Mouse (Mus musculus) embryonic facial prominence, embryonic 14.5 days (tissue): ENCODE measurements at regions not wholly inside any gene's neighbourhood (a gene's known extent, or its start where the extent isn't known, plus 50 kb on each side); places are given as distances from the start of the nearest gene placed in this dataset.
A peak's percentile ranks its signal among the peaks of the same experiment; 100 is the strongest.

Source experiments
- ATAC-seq: fragments of 200-750 bp; cut with Nextera tagmentation; 2 replicates; pipeline ENCODE4 v1.8.0; 2017; ENCODE audit warnings: low read depth, moderate number of reproducible peaks, moderate TSS enrichment
- DNase-seq: peaks from one replicate; pipeline ENCODE4 v3.0.0-alpha.2; 2015; ENCODE audit warnings: low spot score
- H3K27ac ChIP-seq: fragments of 300-500 bp; sonication (generic); replicated peaks from 2 replicates; pipeline ENCODE4 v1.5.1; 2014; ENCODE audit warnings: low read depth, mild to moderate bottlenecking, low read length, moderate library complexity
- H3K27me3 ChIP-seq: fragments of 300-500 bp; sonication (generic); replicated peaks from 2 replicates; pipeline ENCODE4 v1.6.1; 2014; ENCODE audit warnings: low read length; ENCODE audit not compliant: control insufficient read depth, insufficient read depth
- H3K36me3 ChIP-seq: fragments of 300-500 bp; sonication (generic); 2 replicates; pipeline ENCODE4 v1.6.1; 2014; ENCODE audit warnings: low read length, mixed read lengths; ENCODE audit not compliant: control insufficient read depth, insufficient read depth
- H3K4me1 ChIP-seq: fragments of 300-500 bp; sonication (generic); 2 replicates; pipeline ENCODE4 v1.6.1; 2014; ENCODE audit warnings: antibody characterized with exemption, low read length; ENCODE audit not compliant: control insufficient read depth, insufficient read depth
- H3K4me2 ChIP-seq: fragments of 300-500 bp; sonication (generic); 2 replicates; pipeline ENCODE4 v1.6.1; 2014; ENCODE audit warnings: low read depth, mild to moderate bottlenecking, low read length, moderate library complexity, mixed read lengths
- H3K4me3 ChIP-seq: fragments of 300-500 bp; sonication (generic); 2 replicates; pipeline ENCODE4 v1.5.1; 2014; ENCODE audit warnings: low read depth, mild to moderate bottlenecking, low read length
- H3K9ac ChIP-seq: fragments of 300-500 bp; sonication (generic); 2 replicates; pipeline ENCODE4 v1.6.1; 2014; ENCODE audit warnings: low read depth, mild to moderate bottlenecking, low read length, moderate library complexity, mixed read lengths
- H3K9me3 ChIP-seq: fragments of 300-500 bp; sonication (generic); 2 replicates; pipeline ENCODE4 v1.6.1; 2016; ENCODE audit warnings: low read length; ENCODE audit not compliant: control insufficient read depth
- WGBS: fragments of 180-500 bp; shearing (Covaris S2); extraction: QIAGEN DNeasy Blood & Tissue Kit; methylation state at CpG from one replicate; pipeline ENCODE4 v1.1.7; 2014; 5-methylcytosine and 5-hydroxymethylcytosine counted together

- 76% methylated on average over 8 of the region's 8 CpGs for WGBS
- no peak for DNase-seq
Measured at GRCm38 (mm10) chr3:155487877-155488537, 394.8 kb downstream of the Lrriq3 start.

GRCm38 (mm10) chr3:155490670-155491069 is 397.4 kb downstream of the Lrriq3 start:
- Histone ChIP-seq H3K27ac (no peak overlapping the region), H3K4me1 (no peaks in the 10 kb centered on the region), H3K27me3 (no peaks in the 10 kb centered on the region), H3K9me3 (no peaks in the 10 kb centered on the region), H3K4me2 (no peak overlapping the region), H3K9ac (no peak overlapping the region), H3K36me3 (no peaks in the 10 kb centered on the region), H3K4me3 (no peak overlapping the region)
- no peak for DNase-seq
- ATAC-seq: no peak
- 56% methylated on average over 1 of the region's 1 CpGs for WGBS

More at GRCm38 (mm10) chr3:155487877-155488537, 394.8 kb downstream of the Lrriq3 start:
- H3K36me3 ChIP-seq: no peaks in the 10 kb centered on the region
- H3K27me3 ChIP-seq: no peaks in the 10 kb centered on the region
- H3K27ac ChIP-seq: no peak overlapping the region
- no peak overlapping the region for H3K9ac ChIP-seq
- no peak for ATAC-seq
- H3K4me2 ChIP-seq: no peak overlapping the region
- H3K9me3 ChIP-seq: no peaks in the 10 kb centered on the region
- H3K4me3 ChIP-seq: no peak overlapping the region
- H3K4me1 ChIP-seq: no peaks in the 10 kb centered on the region

GRCm38 (mm10) chr3:155510161-155510857 is 417.1 kb downstream of the Lrriq3 start:
- H3K27me3 ChIP-seq: no peaks in the 10 kb centered on the region
- 87% methylated on average over 1 of the region's 1 CpGs for WGBS

GRCm38 (mm10) chr3:155513885-155514284 is 420.7 kb downstream of the Lrriq3 start:
- Histone ChIP-seq H3K36me3 (no peaks in the 10 kb centered on the region), H3K4me1 (no peaks in the 10 kb centered on the region), H3K9ac (no peak overlapping the region), H3K4me2 (no peak overlapping the region), H3K27me3 (no peaks in the 10 kb centered on the region), H3K4me3 (no peak overlapping the region), H3K27ac (no peak overlapping the region), H3K9me3 (no peaks in the 10 kb centered on the region)
- WGBS: 68% methylated on average over 2 of the region's 2 CpGs
- no peak for DNase-seq
- no peak for ATAC-seq

More at GRCm38 (mm10) chr3:155510161-155510857, 417.1 kb downstream of the Lrriq3 start:
- DNase-seq (no peak), ATAC-seq (no peak)
- H3K4me2 ChIP-seq: no peak overlapping the region
- H3K4me1 ChIP-seq: no peaks in the 10 kb centered on the region
- H3K27ac ChIP-seq: no peak overlapping the region
- H3K9me3 ChIP-seq: no peaks in the 10 kb centered on the region
- no peaks in the 10 kb centered on the region for H3K36me3 ChIP-seq
- H3K4me3 ChIP-seq: no peak overlapping the region
- no peak overlapping the region for H3K9ac ChIP-seq

- 74% methylated on average over 3 of the region's 3 CpGs for WGBS
- Histone ChIP-seq H3K9ac (no peak overlapping the region), H3K27me3 (no peaks in the 10 kb centered on the region), H3K36me3 (no peaks in the 10 kb centered on the region), H3K9me3 (no peaks in the 10 kb centered on the region), H3K27ac (no peak overlapping the region), H3K4me2 (no peak overlapping the region), H3K4me3 (no peak overlapping the region), H3K4me1 (no peaks in the 10 kb centered on the region)
- no peak for DNase-seq
- no peak for ATAC-seq
Measured at GRCm38 (mm10) chr3:155529312-155529711, 436.1 kb downstream of the Lrriq3 start.

GRCm38 (mm10) chr3:155530811-155531210 is 437.6 kb downstream of the Lrriq3 start:
- Histone ChIP-seq H3K27ac (no peak overlapping the region), H3K4me1 (no peaks in the 10 kb centered on the region), H3K9me3 (no peaks in the 10 kb centered on the region), H3K36me3 (no peaks in the 10 kb centered on the region), H3K4me2 (no peak overlapping the region), H3K9ac (no peak overlapping the region), H3K27me3 (no peaks in the 10 kb centered on the region), H3K4me3 (no peak overlapping the region)
- DNase-seq (no peak), ATAC-seq (no peak)

- Histone ChIP-seq H3K36me3 (no peaks in the 10 kb centered on the region), H3K27ac (no peak overlapping the region), H3K27me3 (no peaks in the 10 kb centered on the region), H3K9me3 (no peaks in the 10 kb centered on the region), H3K9ac (no peak overlapping the region), H3K4me1 (no peaks in the 10 kb centered on the region), H3K4me2 (no peak overlapping the region), H3K4me3 (no peak overlapping the region)
- DNase-seq (no peak), ATAC-seq (no peak)
- 64% methylated on average over 4 of the region's 4 CpGs for WGBS
Measured at GRCm38 (mm10) chr3:155532075-155532474, 438.8 kb downstream of the Lrriq3 start.

- ATAC-seq: no peak
Measured at GRCm38 (mm10) chr3:155548204-155548603, 455.0 kb downstream of the Lrriq3 start.

GRCm38 (mm10) chr3:155577111-155577510 is 483.9 kb downstream of the Lrriq3 start:
- Histone ChIP-seq H3K9ac (no peak overlapping the region), H3K4me2 (no peak overlapping the region), H3K36me3 (no peaks in the 10 kb centered on the region), H3K27ac (no peak overlapping the region), H3K9me3 (no peaks in the 10 kb centered on the region), H3K4me3 (no peak overlapping the region), H3K4me1 (no peaks in the 10 kb centered on the region), H3K27me3 (no peaks in the 10 kb centered on the region)
- DNase-seq: peak; percentile 21
- 21% methylated on average over 2 of the region's 2 CpGs for WGBS
- ATAC-seq: peak; percentile 57; the same call in 1 of the 2 replicates

More at GRCm38 (mm10) chr3:155548204-155548603, 455.0 kb downstream of the Lrriq3 start:
- H3K4me3 ChIP-seq: no peak overlapping the region
- DNase-seq: no peak
- H3K9ac ChIP-seq: no peak overlapping the region
- no peak overlapping the region for H3K27ac ChIP-seq
- H3K36me3 ChIP-seq: no peaks in the 10 kb centered on the region
- H3K4me2 ChIP-seq: no peak overlapping the region
- no peaks in the 10 kb centered on the region for H3K4me1 ChIP-seq
- H3K27me3 ChIP-seq: no peaks in the 10 kb centered on the region
- H3K9me3 ChIP-seq: no peaks in the 10 kb centered on the region
- 84% methylated on average over 6 of the region's 6 CpGs for WGBS
